Mouse (Mus musculus): ENCODE results near the gene Pde10a.

- TF ChIP-seq NANOG (IDR thresholded peaks at IDR 0.05; ENCODE audit: borderline replicate concordance, low read length) (no peak), CTCF (conservative IDR thresholded peaks at IDR 0.05; ENCODE audit: low read length) (no peak)
These were observed 298.4 kb downstream of the Pde10a start for GRCm38 (mm10) chr17:8823548-8823947.
